Mouse (Mus musculus) embryonic fibroblast, embryonic 13.5 days (primary cell): ENCODE results near the gene Fabp6. TPM values are rescaled to one million over a fixed set of nuclear protein-coding genes. Genes with fewer than 3 reads are reported as not detected.

ENCODE experiments used
- H3K27ac ChIP-seq: 2 replicates; pipeline ENCODE4 v1.5.1; 2012; ENCODE audit warnings: low read length, control low read depth, inconsistent platforms; ENCODE audit not compliant: insufficient read depth
- H3K4me1 ChIP-seq: 2 replicates; pipeline ENCODE4 v1.6.1; 2011; ENCODE audit warnings: low read length; ENCODE audit not compliant: control insufficient read depth, insufficient read depth
- H3K4me3 ChIP-seq: 2 replicates; pipeline ENCODE4 v1.5.1; 2011; ENCODE audit warnings: mild to moderate bottlenecking, control low read depth, low read length; ENCODE audit not compliant: insufficient read depth
- CTCF ChIP-seq: IDR thresholded peaks from 2 replicates; pipeline ENCODE4 v1.5.1; 2011; ENCODE audit warnings: mild to moderate bottlenecking, control low read depth, low read length, moderate library complexity, borderline replicate concordance; ENCODE audit not compliant: insufficient read depth
- POLR2A ChIP-seq: IDR thresholded peaks from 2 replicates; pipeline ENCODE4 v1.6.1; 2011; ENCODE audit warnings: low read depth, mild to moderate bottlenecking, control low read depth, low read length, moderate library complexity
- polyA plus RNA-seq: library from polyadenylated mRNA; stranded (reverse); fragments of >200 nt; gene quantifications from 2 replicates; pipeline ENCODE4 v1.2.4, GENCODE M21; 2011; ENCODE audit warnings: low read depth; ENCODE audit not compliant: missing spikeins, insufficient read length

Fabp6 gene
- polyA plus RNA-seq, 1 experiment, result not detected

DNA sequence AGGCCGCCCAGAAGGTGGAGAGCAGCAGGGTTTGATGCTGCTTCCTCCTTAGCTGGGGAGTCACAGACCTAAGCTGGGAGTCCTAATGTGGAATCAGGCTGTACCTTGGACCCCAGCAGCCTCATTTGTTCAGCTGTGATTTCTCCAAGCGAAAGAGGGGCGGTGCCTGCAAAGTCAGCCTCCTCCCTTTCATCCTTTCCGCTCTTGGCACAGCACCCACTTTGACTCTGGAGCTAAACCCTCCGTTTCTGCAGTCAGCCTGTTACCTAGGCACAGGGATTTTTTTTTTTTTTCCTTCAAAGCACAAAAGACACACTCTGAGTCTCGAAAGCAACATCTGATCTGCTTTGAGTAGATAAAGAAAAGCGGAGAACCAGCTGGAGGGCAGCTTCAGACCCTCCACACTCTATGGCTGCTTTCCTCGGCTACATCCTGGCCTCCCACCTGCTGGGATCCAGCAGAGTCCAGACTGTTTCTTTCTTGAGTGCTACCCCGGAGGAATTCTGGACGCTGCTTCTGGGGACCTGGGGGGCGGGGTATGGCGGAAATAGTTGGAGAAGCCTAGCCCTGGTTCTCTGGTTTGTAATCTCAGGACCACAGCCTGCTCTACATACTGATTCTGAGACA, 25.1 kb upstream of the Fabp6 start:
- no peak overlapping the region for H3K4me3 ChIP-seq
- no peak overlapping the region for H3K27ac ChIP-seq
- TF ChIP-seq CTCF (no peak), POLR2A (no peak)
- no peaks in the 10 kb centered on the region for H3K4me1 ChIP-seq

DNA sequence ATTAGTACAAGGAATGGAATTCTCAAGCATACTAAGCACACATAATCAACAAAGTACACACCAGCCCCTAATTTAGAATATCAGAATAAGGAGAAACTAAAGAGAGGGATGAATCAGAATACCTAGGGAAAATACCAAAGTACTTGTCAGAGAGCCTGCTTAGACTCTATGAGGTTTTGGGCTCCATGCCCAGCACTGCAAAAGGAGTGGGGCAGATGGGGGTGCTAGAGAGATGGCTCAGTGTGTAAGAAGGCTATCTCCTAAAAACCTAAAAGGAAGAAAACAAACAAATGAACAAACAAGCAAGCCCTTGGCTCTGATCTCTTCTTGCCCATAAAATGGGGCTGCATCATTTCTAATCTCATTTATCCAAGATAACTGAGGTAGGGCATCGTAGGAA, 23.0 kb upstream of the Fabp6 start:
- Histone ChIP-seq H3K4me1 (no peaks in the 10 kb centered on the region), H3K4me3 (no peak overlapping the region), H3K27ac (no peak overlapping the region)
- TF ChIP-seq CTCF (no peak), POLR2A (no peak)

DNA sequence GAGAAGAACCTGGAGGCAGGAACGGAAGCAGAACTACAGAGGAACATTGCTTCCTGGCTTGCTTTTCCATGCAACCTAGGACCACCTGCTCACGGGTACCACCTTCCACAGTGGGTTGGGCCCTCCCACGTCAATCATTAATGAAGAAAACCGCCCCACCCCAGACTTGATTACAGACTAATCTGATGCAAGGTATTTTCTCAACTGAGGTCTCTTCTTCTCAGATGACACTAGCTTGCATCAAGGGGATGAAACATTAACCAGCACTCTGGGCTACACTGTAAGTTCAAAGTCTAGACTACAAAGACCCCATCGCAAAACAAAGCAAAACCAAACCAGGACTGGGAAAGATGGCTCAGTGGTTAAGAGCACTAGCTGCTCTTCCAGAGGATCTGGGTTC, 20.4 kb upstream of the Fabp6 start:
- Histone ChIP-seq H3K4me1 (no peaks in the 10 kb centered on the region; the same call in 1 of the 2 replicates), H3K4me3 (no peak overlapping the region), H3K27ac (no peak overlapping the region)
- TF ChIP-seq POLR2A, result no peak
- TF ChIP-seq CTCF, result no peak

DNA sequence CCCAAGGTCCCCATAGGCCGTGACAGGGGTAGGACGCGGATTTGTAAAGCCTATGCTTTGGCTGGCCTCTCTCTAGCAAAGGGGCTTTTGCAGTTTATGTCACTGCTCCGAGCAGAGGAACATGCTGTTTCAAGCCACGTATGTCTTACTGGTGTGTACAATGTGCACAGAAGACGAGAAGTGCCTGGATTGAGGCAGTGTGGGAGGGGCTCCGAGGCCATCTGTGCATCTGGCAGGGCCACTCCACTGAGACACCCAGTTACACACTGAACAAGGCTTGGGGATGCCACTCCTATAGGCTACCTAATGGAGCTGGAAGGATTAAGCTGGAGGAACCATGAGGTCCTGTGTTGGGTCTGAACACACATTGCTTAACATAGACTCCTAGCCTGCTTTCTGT, 17.1 kb upstream of the Fabp6 start:
- Histone ChIP-seq H3K4me3 (no peak overlapping the region), H3K4me1 (no peaks in the 10 kb centered on the region; the same call in 1 of the 2 replicates), H3K27ac (no peak overlapping the region)
- TF ChIP-seq CTCF (no peak), POLR2A (no peak)

DNA sequence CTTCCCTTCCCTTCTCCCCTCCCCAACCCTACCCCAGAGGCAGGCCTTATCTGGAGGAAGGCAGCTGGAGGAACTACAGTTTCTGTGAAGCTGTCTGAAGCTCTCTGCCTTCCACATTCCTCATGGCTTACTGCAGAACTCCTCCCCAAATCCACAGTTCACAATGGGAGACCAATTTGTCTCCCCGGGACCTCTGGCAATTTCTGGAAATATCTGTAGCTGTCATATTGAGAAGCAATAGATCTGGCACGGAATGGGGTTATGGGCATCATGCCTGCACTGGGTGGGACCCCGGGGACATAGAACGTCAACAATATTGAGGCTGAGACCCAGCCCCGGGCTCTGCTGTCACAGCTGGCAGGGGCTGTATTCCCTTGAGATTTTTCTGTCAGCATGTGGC, 16.6 kb upstream of the Fabp6 start:
- Histone ChIP-seq H3K4me1 (no peaks in the 10 kb centered on the region; the same call in 1 of the 2 replicates), H3K27ac (no peak overlapping the region), H3K4me3 (no peak overlapping the region)
- TF ChIP-seq CTCF (no peak), POLR2A (no peak)

DNA sequence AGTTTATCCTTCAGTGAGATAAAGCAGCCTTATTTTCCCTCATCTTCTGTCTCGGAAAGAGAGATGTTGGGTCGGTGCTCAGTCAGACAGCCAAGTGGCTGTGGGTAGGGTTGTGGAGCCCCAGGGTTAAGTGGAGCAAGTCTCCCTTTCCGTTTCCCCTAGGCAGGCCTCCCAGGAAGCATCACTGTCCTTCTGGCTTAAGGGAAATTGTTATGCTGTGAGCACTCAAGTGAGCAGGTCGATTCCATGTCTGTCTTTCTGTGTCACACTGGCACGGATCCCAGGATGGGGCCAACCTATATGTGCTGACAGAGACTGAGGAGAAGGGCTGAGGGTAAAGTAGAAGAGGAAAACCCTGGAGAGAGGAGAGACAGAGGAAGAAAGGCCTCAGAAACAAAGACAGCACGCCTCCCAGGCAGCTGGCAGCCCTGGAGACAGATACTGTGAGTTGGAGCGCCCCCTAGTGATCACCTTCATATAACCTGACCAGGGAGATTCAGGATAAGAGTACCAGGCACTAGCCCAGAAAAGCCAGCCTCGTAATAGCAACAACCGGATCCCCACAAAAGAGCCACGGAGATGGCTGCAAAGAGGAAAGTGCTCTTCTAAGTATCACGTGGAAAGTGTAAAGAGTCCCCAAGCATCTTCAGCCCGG, 11.6 kb upstream of the Fabp6 start:
- no peak overlapping the region for H3K4me3 ChIP-seq
- H3K27ac ChIP-seq, result no peak overlapping the region
- TF ChIP-seq POLR2A (no peak), CTCF (peak; percentile 53)
- H3K4me1 ChIP-seq, result no peaks in the 10 kb centered on the region; the same call in 1 of the 2 replicates

DNA sequence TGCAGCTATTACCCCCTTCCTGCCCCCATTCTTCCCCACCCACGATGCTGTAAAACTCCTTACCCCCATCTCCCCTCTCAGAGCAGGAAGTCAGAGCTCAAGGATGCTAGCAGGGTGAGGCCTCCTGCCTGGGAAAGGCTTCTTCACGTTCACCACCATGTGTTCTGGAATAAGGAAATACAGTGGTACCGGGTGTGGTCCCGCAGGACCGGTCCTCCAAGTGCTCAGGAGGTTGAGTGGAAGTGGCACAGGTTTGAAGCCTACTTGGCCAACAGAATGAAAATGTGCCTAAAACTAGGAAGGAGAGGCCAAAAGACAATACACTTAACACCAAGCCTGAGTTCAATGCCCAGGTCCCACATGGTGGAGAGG, 9.3 kb upstream of the Fabp6 start:
- Histone ChIP-seq H3K4me3 (no peak overlapping the region), H3K27ac (no peak overlapping the region), H3K4me1 (no peaks in the 10 kb centered on the region)
- no peak for TF ChIP-seq POLR2A
- TF ChIP-seq CTCF, result no peak

DNA sequence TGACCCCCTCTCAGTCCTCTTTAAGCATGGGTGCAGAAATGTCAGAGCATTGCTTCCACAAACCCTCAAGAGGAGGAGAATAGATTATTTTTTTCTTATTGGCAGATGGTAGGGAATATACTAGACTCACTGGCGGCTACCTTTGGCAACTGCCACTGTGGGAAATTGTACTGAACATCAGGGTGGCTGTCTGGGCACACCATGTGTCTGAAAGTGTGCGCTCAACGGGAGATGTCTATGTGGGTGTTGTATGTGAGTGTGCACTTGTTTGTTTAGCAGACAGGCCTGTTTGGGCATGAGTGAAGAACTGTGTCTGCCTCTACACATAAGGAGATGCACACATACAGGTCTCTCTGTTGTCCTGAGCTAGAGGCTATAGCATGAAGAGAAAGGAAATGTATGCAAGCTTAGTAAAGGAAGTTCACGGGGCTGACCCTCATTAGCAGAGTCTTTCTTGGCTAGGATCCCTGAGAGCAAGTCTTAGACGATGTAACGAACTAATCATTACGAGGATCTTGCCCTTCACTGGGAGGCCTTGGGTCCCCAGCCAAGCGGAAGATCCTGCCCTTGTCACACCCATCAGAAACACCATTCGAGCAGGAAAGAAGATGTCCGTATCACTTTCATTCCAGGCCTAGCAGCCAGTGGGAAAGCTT, 8.8 kb upstream of the Fabp6 start:
- Histone ChIP-seq H3K4me1 (no peaks in the 10 kb centered on the region), H3K27ac (no peak overlapping the region), H3K4me3 (no peak overlapping the region)
- TF ChIP-seq POLR2A, result no peak
- TF ChIP-seq CTCF, result no peak

DNA sequence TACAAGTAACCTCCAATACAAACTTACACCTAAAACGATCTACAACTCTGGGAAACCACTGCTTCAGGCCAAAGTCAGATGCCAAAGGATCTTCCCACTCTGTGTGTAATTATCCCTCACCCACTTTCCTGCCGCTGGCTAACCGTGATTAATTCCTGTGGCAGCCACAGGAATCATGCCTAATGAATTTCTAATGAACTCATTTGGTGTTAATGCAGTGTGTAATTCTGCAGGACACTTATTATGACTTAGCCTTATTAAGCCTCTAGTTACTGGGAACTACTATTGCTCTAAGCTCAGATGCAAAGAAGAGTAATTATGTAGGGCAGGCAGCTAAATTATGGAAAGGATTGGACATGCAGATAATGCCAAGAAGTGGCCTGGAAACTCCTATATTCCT, 7.1 kb upstream of the Fabp6 start:
- TF ChIP-seq CTCF, result no peak
- no peak for TF ChIP-seq POLR2A
- no peak overlapping the region for H3K27ac ChIP-seq
- no peak overlapping the region for H3K4me3 ChIP-seq
- H3K4me1 ChIP-seq, result no peaks in the 10 kb centered on the region

DNA sequence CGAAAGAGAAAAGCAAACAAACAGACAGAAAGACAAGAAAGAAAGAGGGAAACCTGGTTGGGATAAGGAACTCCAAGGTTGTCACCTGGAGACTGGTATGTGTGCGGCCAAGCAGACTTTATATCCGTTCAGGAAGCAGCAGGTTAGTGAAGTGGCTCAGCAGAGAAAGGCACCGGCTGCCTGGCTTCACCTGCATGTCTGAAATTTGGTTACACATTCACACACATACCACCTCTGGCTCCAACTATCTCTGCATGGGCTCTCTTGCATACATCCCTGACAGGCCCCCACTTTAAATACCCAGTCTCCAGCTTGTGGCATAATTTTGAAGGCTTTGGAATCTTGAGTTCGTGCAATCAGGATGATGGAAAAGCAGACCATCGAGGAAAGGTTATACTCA, 4.5 kb upstream of the Fabp6 start:
- TF ChIP-seq POLR2A (no peak), CTCF (no peak)
- Histone ChIP-seq H3K4me3 (no peak overlapping the region), H3K4me1 (no peaks in the 10 kb centered on the region), H3K27ac (no peak overlapping the region)
